Mouse (Mus musculus): ENCODE data around the gene Camk2d.

DNA sequence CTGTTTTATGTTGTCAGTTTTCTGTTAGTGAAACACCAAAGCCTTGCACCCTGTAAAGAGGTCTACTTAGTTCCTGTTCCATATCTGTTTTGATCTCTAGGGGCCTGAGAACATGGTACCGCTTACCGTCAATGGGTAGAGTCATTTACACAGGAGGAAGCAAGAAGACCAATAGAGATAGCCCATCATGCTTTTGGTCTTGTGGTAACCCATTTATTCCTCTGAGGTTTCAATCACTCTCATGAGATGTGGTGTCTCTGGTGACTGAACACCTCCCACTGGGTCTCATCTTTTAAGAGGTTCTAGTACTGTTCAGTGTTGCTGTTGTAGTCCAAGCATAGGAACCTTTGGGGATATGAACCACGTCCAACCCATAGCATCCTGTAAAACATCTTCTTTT, 65.8 kb downstream of the Camk2d start:
- TF ChIP-seq MYC (IDR thresholded peaks at IDR 0.05; ENCODE audit: low read depth, low read length) (no peak), POLR2A (IDR thresholded peaks at IDR 0.05; ENCODE audit: control insufficient read depth in 1 of 2, insufficient read depth in 1 of 2, low read depth in 1 of 2, low read length in 2 of 2, poor library complexity in 1 of 2) (no peak), CTCF (IDR thresholded peaks at IDR 0.05 in 2 of 3, conservative IDR thresholded peaks at IDR 0.05 in 1 of 3; ENCODE audit: control insufficient read depth in 1 of 3, insufficient read depth in 1 of 3, low read depth in 2 of 3, low read length in 3 of 3, poor library complexity in 1 of 3, severe bottlenecking in 1 of 3) (no peak)

Data from MEL (cell line).